Mouse (Mus musculus) erythroid progenitor cell, adult 5-6 weeks (primary cell): ENCODE data around the gene Cyp2d11. TPM values are rescaled to one million over a fixed set of nuclear protein-coding genes. Genes with fewer than 3 reads are reported as not detected.

Source experiments
- ATAC-seq: replicated peaks from 2 replicates; pipeline ENCODE4 v1.8.0; 2016; ENCODE audit warnings: moderate number of reproducible peaks, mild to moderate bottlenecking, moderate TSS enrichment, inconsistent platforms; ENCODE audit not compliant: poor library complexity, low FRiP score, severe bottlenecking
- total RNA-seq, 2 experiments: library from RNA; stranded (forward) in 1 of 2; stranded (reverse) in 1 of 2; fragments of 150-400 nt in 1 of 2; fragments of 186-747, 209-891 nt in 1 of 2; gene quantifications; 2 replicates each; pipeline versions ENCODE4 v1.2.3 to v1.2.4; 2015 to 2017; ENCODE audit warnings: low replicate concordance in 2 of 2

Gene Cyp2d11
- total RNA-seq, 2 experiments from 2014 or later: not detected

GRCm38 (mm10) chr15:82339634-82340254 lies 54.1 kb downstream of the Cyp2d11 start:
- ATAC-seq: no peak

Other genes with a start within 250 kb of the Cyp2d11 start
- gene Srebf2, start 246.8 kb downstream of the Cyp2d11 start, total RNA-seq (2015; ENCODE audit: low replicate concordance): 40.7 and 42.9 TPM in 2 replicates
- gene Srebf2, start 246.8 kb downstream of the Cyp2d11 start, total RNA-seq (2017; ENCODE audit: low replicate concordance): 36.2 and 43.0 TPM in 2 replicates
- not detected in 2 replicates for gene Shisa8, start 181.2 kb downstream of the Cyp2d11 start, total RNA-seq (2015; ENCODE audit: low replicate concordance)
- gene Shisa8, start 181.2 kb downstream of the Cyp2d11 start, total RNA-seq (2017; ENCODE audit: low replicate concordance): not detected in 2 replicates
- gene Tnfrsf13c, start 169.7 kb downstream of the Cyp2d11 start, total RNA-seq (2015; ENCODE audit: low replicate concordance): 13.4 and 15.5 TPM in 2 replicates
- gene Tnfrsf13c, start 169.7 kb downstream of the Cyp2d11 start, total RNA-seq (2017; ENCODE audit: low replicate concordance): 6.7 and 11.9 TPM in 2 replicates
- gene Cenpm, start 149.3 kb downstream of the Cyp2d11 start, total RNA-seq (2015; ENCODE audit: low replicate concordance): 50.7 and 56.2 TPM in 2 replicates
- 11.6 and 36.7 TPM in 2 replicates for gene Cenpm, start 149.3 kb downstream of the Cyp2d11 start, total RNA-seq (2017; ENCODE audit: low replicate concordance)
- not detected in 2 replicates for gene 1500009C09Rik, start 141.6 kb downstream of the Cyp2d11 start, total RNA-seq (2015; ENCODE audit: low replicate concordance)
- gene 1500009C09Rik, start 141.6 kb downstream of the Cyp2d11 start, total RNA-seq (2017; ENCODE audit: low replicate concordance): not detected in 2 replicates
- gene Sept3, start 119.1 kb downstream of the Cyp2d11 start, total RNA-seq (2015; ENCODE audit: low replicate concordance): not detected in 2 replicates
- gene Sept3, start 119.1 kb downstream of the Cyp2d11 start, total RNA-seq (2017; ENCODE audit: low replicate concordance): not detected in 2 replicates
- gene Wbp2nl, start 95.1 kb downstream of the Cyp2d11 start, total RNA-seq (2015; ENCODE audit: low replicate concordance): not detected in 2 replicates
- not detected in 2 replicates for gene Wbp2nl, start 95.1 kb downstream of the Cyp2d11 start, total RNA-seq (2017; ENCODE audit: low replicate concordance)
- 119 and 154 TPM in 2 replicates for gene Naga, start 55.1 kb downstream of the Cyp2d11 start, total RNA-seq (2015; ENCODE audit: low replicate concordance)
- 62.6 and 69.7 TPM in 2 replicates for gene Naga, start 55.1 kb downstream of the Cyp2d11 start, total RNA-seq (2017; ENCODE audit: low replicate concordance)
- gene Pheta2, start 55.1 kb downstream of the Cyp2d11 start, total RNA-seq (2015; ENCODE audit: low replicate concordance): 88.4 and 89.0 TPM in 2 replicates
- gene Pheta2, start 55.1 kb downstream of the Cyp2d11 start, total RNA-seq (2017; ENCODE audit: low replicate concordance): 85.0 and 97.9 TPM in 2 replicates
- 137 and 202 TPM in 2 replicates for gene Smdt1, start 55.1 kb downstream of the Cyp2d11 start, total RNA-seq (2015; ENCODE audit: low replicate concordance)
- gene Smdt1, start 55.1 kb downstream of the Cyp2d11 start, total RNA-seq (2017; ENCODE audit: low replicate concordance): 52.8 and 71.0 TPM in 2 replicates
- gene Ndufa6, start 39.7 kb downstream of the Cyp2d11 start, total RNA-seq (2015; ENCODE audit: low replicate concordance): 91.4 and 203 TPM in 2 replicates
- 31.5 and 64.6 TPM in 2 replicates for gene Ndufa6, start 39.7 kb downstream of the Cyp2d11 start, total RNA-seq (2017; ENCODE audit: low replicate concordance)
- not detected in 2 replicates for gene Cyp2d22, start 13.8 kb downstream of the Cyp2d11 start, total RNA-seq (2015; ENCODE audit: low replicate concordance)
- not detected in 2 replicates for gene Cyp2d22, start 13.8 kb downstream of the Cyp2d11 start, total RNA-seq (2017; ENCODE audit: low replicate concordance)
- gene Cyp2d10, start 13.2 kb upstream of the Cyp2d11 start, total RNA-seq (2015; ENCODE audit: low replicate concordance): not detected in 2 replicates
- not detected in 2 replicates for gene Cyp2d10, start 13.2 kb upstream of the Cyp2d11 start, total RNA-seq (2017; ENCODE audit: low replicate concordance)
- gene Cyp2d9, start 39.4 kb upstream of the Cyp2d11 start, total RNA-seq (2015; ENCODE audit: low replicate concordance): not detected in 2 replicates
- gene Cyp2d9, start 39.4 kb upstream of the Cyp2d11 start, total RNA-seq (2017; ENCODE audit: low replicate concordance): not detected in 2 replicates
- not detected in 2 replicates for gene Cyp2d12, start 161.1 kb upstream of the Cyp2d11 start, total RNA-seq (2015; ENCODE audit: low replicate concordance)
- not detected in 2 replicates for gene Cyp2d12, start 161.1 kb upstream of the Cyp2d11 start, total RNA-seq (2017; ENCODE audit: low replicate concordance)
- not detected in 2 replicates for gene Cyp2d34, start 226.9 kb upstream of the Cyp2d11 start, total RNA-seq (2015; ENCODE audit: low replicate concordance)
- not detected in 2 replicates for gene Cyp2d34, start 226.9 kb upstream of the Cyp2d11 start, total RNA-seq (2017; ENCODE audit: low replicate concordance)